8 mouse cellular contexts compared by ENCODE assay signal in genomic region chr16:8738542-8739514, GRCm38 (mm10). TPM values are rescaled to one million over a fixed set of nuclear protein-coding genes. Genes with fewer than 3 reads are reported as not detected.
DNase-seq lines count a peak whose midpoint lies in the region; ATAC-seq and TF ChIP-seq lines count a peak whose summit lies in the region.

No protein-coding gene starts in this region.

- H3K9me3 ChIP-seq in forebrain, embryonic 10.5 days, result no peaks in the 10 kb centered on the region
- H3K9me3 ChIP-seq in heart, embryonic 15.5 days (replicated peaks), result no peaks in the 10 kb centered on the region
- no peaks in the 10 kb centered on the region for H3K9me3 ChIP-seq in liver, embryonic 14.5 days (ENCODE audit: control insufficient read depth, low read length)
- no peaks in the 10 kb centered on the region for H3K9me3 ChIP-seq in stomach, embryonic 15.5 days

- 7% methylated on average over 126 of the region's 126 CpGs for WGBS in forebrain, embryonic 10.5 days
- WGBS in heart, embryonic 15.5 days, result 2% methylated on average over 53 of the region's 126 CpGs
- 1% methylated on average over 72 of the region's 126 CpGs for WGBS in liver, embryonic 14.5 days (ENCODE audit: insufficient replicate concordance)
- WGBS in stomach, embryonic 15.5 days, result 2% methylated on average over 86 of the region's 126 CpGs

- ATAC-seq in heart, embryonic 15.5 days (replicated peaks; ENCODE audit: insufficient number of reproducible peaks, insufficient read depth, low FRiP score, low read depth), result peak; percentile 94
- ATAC-seq in liver, embryonic 14.5 days (ENCODE audit: insufficient read depth), result peak; percentile 88
- peak; percentile 93 for ATAC-seq in stomach, embryonic 15.5 days (ENCODE audit: insufficient read depth, low FRiP score, low read depth)

- DNase-seq in CD4-positive, CD25-positive, alpha-beta regulatory T cell, adult 2 months (ENCODE audit: low read depth, low spot score), result peak; percentile 95
- DNase-seq in c-Kit-negative CD71-positive TER-119-positive erythroid progenitor cells, embryonic 14.5 days (ENCODE audit: low read depth, low spot score), result peak; percentile 80
- peak; percentile 89 for DNase-seq in forebrain, embryonic 10.5 days (ENCODE audit: extremely low spot score, low spot score)
- DNase-seq in kidney, postnatal 14 days, result peak; percentile 94
- DNase-seq in liver, embryonic 14.5 days (ENCODE audit: low read depth in 3 of 3, low spot score in 3 of 3), result peak; percentile 75 to 80 (median 80)
- peak; percentile 90 for DNase-seq in neural tube, embryonic 10.5 days (ENCODE audit: extremely low spot score, low spot score)

- H3K4me3 ChIP-seq in forebrain, embryonic 10.5 days, result peak overlapping the region; percentile 98
- H3K4me3 ChIP-seq in heart, embryonic 15.5 days, result peak overlapping the region; percentile 93
- H3K4me3 ChIP-seq in liver, embryonic 14.5 days (ENCODE audit: insufficient read depth in 1 of 2, low read depth in 2 of 2, low read length in 2 of 2), result peak overlapping the region; percentile 91 to 99
- H3K4me3 ChIP-seq in stomach, embryonic 15.5 days (replicated peaks), result peak overlapping the region; percentile 76

- peaks cover 38% of the 10 kb centered on the region for H3K4me1 ChIP-seq in forebrain, embryonic 10.5 days
- H3K4me1 ChIP-seq in heart, embryonic 15.5 days (replicated peaks), result peaks cover 38% of the 10 kb centered on the region
- peaks cover 42 to 56% of the 10 kb centered on the region in 2 experiments for H3K4me1 ChIP-seq in liver, embryonic 14.5 days (replicated peaks; ENCODE audit: control insufficient read depth in 2 of 2, insufficient read depth in 2 of 2, low read length in 1 of 2)
- peaks cover 25% of the 10 kb centered on the region for H3K4me1 ChIP-seq in stomach, embryonic 15.5 days

- no peaks in the 10 kb centered on the region for H3K27me3 ChIP-seq in forebrain, embryonic 10.5 days (ENCODE audit: poor library complexity, severe bottlenecking)
- no peaks in the 10 kb centered on the region for H3K27me3 ChIP-seq in heart, embryonic 15.5 days
- no peaks in the 10 kb centered on the region for H3K27me3 ChIP-seq in liver, embryonic 14.5 days (ENCODE audit: control insufficient read depth, insufficient read depth, low read length)
- no peaks in the 10 kb centered on the region for H3K27me3 ChIP-seq in stomach, embryonic 15.5 days (replicated peaks)

- peak overlapping the region; percentile 90 for H3K4me2 ChIP-seq in heart, embryonic 15.5 days
- H3K4me2 ChIP-seq in liver, embryonic 14.5 days (ENCODE audit: low read depth), result peak overlapping the region; percentile 86
- H3K4me2 ChIP-seq in stomach, embryonic 15.5 days, result peak overlapping the region; percentile 65

- H3K36me3 ChIP-seq in forebrain, embryonic 10.5 days (replicated peaks), result peaks cover 13% of the 10 kb centered on the region
- H3K36me3 ChIP-seq in heart, embryonic 15.5 days, result no peaks in the 10 kb centered on the region
- H3K36me3 ChIP-seq in liver, embryonic 14.5 days (replicated peaks; ENCODE audit: control insufficient read depth, insufficient read depth, low read depth), result peaks cover 13% of the 10 kb centered on the region
- H3K36me3 ChIP-seq in stomach, embryonic 15.5 days, result no peaks in the 10 kb centered on the region

- TF ChIP-seq CTCF in liver, embryonic 14.5 days (IDR thresholded peaks at IDR 0.05; ENCODE audit: low read depth), result no peak

- peak overlapping the region; percentile 92 for H3K9ac ChIP-seq in heart, embryonic 15.5 days
- peak overlapping the region; percentile 91 for H3K9ac ChIP-seq in liver, embryonic 14.5 days (replicated peaks)
- peak overlapping the region; percentile 95 for H3K9ac ChIP-seq in stomach, embryonic 15.5 days

- H3K27ac ChIP-seq in forebrain, embryonic 10.5 days, result peak overlapping the region; percentile 97
- H3K27ac ChIP-seq in heart, embryonic 15.5 days, result peak overlapping the region; percentile 97
- peak overlapping the region; percentile 85 for H3K27ac ChIP-seq in liver, embryonic 14.5 days
- H3K27ac ChIP-seq in stomach, embryonic 15.5 days, result peak overlapping the region; percentile 95

- TF ChIP-seq EP300 in liver, embryonic 14.5 days (IDR thresholded peaks at IDR 0.05; ENCODE audit: low read depth), result no peak

RNA-seq across cellular contexts. Expression of gene Usp7, which starts 53.3 kb away (rescaled TPM):
- polyA plus RNA-seq in forebrain, embryonic 10.5 days (2016; fragmentation: Nextera tagmentation; extraction: Ambion mirVana), result 32.7 and 33.4 TPM in 2 replicates
- 12.5 and 15.6 TPM in 2 replicates for polyA plus RNA-seq in heart, embryonic 15.5 days (2015; fragmentation: Nextera tagmentation; extraction: Ambion mirVana)
- 37.6 and 57.5 TPM in 2 replicates for polyA plus RNA-seq in liver, embryonic 14.5 days (2012; rRNA removed)
- 35.5 and 41.9 TPM in 2 replicates for polyA plus RNA-seq in liver, embryonic 14.5 days (2014; fragmentation: Nextera tagmentation; extraction: Ambion mirVana)
- polyA plus RNA-seq in stomach, embryonic 15.5 days (2015; fragmentation: Nextera tagmentation; extraction: Ambion mirVana), result 26.7 and 28.3 TPM in 2 replicates

RNA-seq across cellular contexts. Expression of gene Gm5767, which starts 58.3 kb away (rescaled TPM):
- 0.26 TPM in 1 of 2 replicates, not detected in the other for polyA plus RNA-seq in forebrain, embryonic 10.5 days (2016; fragmentation: Nextera tagmentation; extraction: Ambion mirVana)
- polyA plus RNA-seq in heart, embryonic 15.5 days (2015; fragmentation: Nextera tagmentation; extraction: Ambion mirVana), result not detected in 2 replicates
- 0.07 TPM in 1 of 2 replicates, not detected in the other for polyA plus RNA-seq in liver, embryonic 14.5 days (2012; rRNA removed)
- not detected in 2 replicates for polyA plus RNA-seq in liver, embryonic 14.5 days (2014; fragmentation: Nextera tagmentation; extraction: Ambion mirVana)
- polyA plus RNA-seq in stomach, embryonic 15.5 days (2015; fragmentation: Nextera tagmentation; extraction: Ambion mirVana), result not detected in 2 replicates

Comparison
In these comparisons a context has a peak if more than half of its experiments do, and no peak if none do; other contexts are left out.
1. Peak in every context shown above with its lines: DNase-seq, ATAC-seq, H3K4me3 ChIP-seq and H3K27ac ChIP-seq.